Mouse (Mus musculus): ENCODE measurements at regions not wholly inside any gene's neighbourhood (a gene's known extent, or its start where the extent isn't known, plus 50 kb on each side); places are given as distances from the start of the nearest gene placed in this dataset.

GRCm38 (mm10) chr19:27563592-27563991, 134.0 kb upstream of the Pum3 start:
- DNase-seq (ENCODE audit: low spot score), result no peak

GRCm38 (mm10) chr19:27558199-27558598, 128.6 kb upstream of the Pum3 start:
- no peak for DNase-seq (ENCODE audit: low spot score)

- no peak for DNase-seq (ENCODE audit: low spot score)
Measured at GRCm38 (mm10) chr19:27556697-27557096, 127.1 kb upstream of the Pum3 start.

- no peak for DNase-seq (ENCODE audit: low spot score)
Measured at GRCm38 (mm10) chr19:27554841-27555240, 125.2 kb upstream of the Pum3 start.

GRCm38 (mm10) chr19:27553266-27553665, 123.6 kb upstream of the Pum3 start:
- no peak for DNase-seq (ENCODE audit: low spot score)

GRCm38 (mm10) chr19:27537746-27538145, 108.1 kb upstream of the Pum3 start:
- no peak for DNase-seq (ENCODE audit: low spot score)

GRCm38 (mm10) chr19:27537066-27537465, 107.4 kb upstream of the Pum3 start:
- peak; percentile 14 for DNase-seq (ENCODE audit: low spot score)

GRCm38 (mm10) chr19:27527940-27528558, 98.4 kb upstream of the Pum3 start:
- no peak for DNase-seq (ENCODE audit: low spot score)

- DNase-seq (ENCODE audit: low spot score), result no peak
Measured at GRCm38 (mm10) chr19:27519326-27520061, 89.9 kb upstream of the Pum3 start.

- DNase-seq (ENCODE audit: low spot score), result no peak
Measured at GRCm38 (mm10) chr19:27514267-27514666, 84.6 kb upstream of the Pum3 start.

GRCm38 (mm10) chr19:27513535-27513934, 83.9 kb upstream of the Pum3 start:
- DNase-seq (ENCODE audit: low spot score), result no peak

- peak; percentile 74 for DNase-seq (ENCODE audit: low spot score)
Measured at GRCm38 (mm10) chr19:27511340-27511739, 81.7 kb upstream of the Pum3 start.

- no peak for DNase-seq (ENCODE audit: low spot score)
Measured at GRCm38 (mm10) chr19:27509956-27510639, 80.5 kb upstream of the Pum3 start.

GRCm38 (mm10) chr19:27498278-27498677, 68.7 kb upstream of the Pum3 start:
- DNase-seq (ENCODE audit: low spot score), result no peak

- DNase-seq (ENCODE audit: low spot score), result no peak
Measured at GRCm38 (mm10) chr19:27492468-27492867, 62.8 kb upstream of the Pum3 start.

GRCm38 (mm10) chr19:27491873-27492272, 62.2 kb upstream of the Pum3 start:
- no peak for DNase-seq (ENCODE audit: low spot score)

GRCm38 (mm10) chr19:27489053-27489452, 59.4 kb upstream of the Pum3 start:
- DNase-seq (ENCODE audit: low spot score), result no peak

Data from embryo, embryonic 10.5 days (tissue).